ENCODE assay signal across 8 mouse cellular contexts in genomic region chr1:74855651-74856438, GRCm38 (mm10). TPM values are rescaled to one million over a fixed set of nuclear protein-coding genes. Genes with fewer than 3 reads are reported as not detected.
DNase-seq lines count a peak whose midpoint lies in the region; ATAC-seq and TF ChIP-seq lines count a peak whose summit lies in the region.

No protein-coding gene starts in this region.

- no peaks in the 10 kb centered on the region for H3K9me3 ChIP-seq in kidney, postnatal 0 days (replicated peaks; ENCODE audit: low read length)
- no peaks in the 10 kb centered on the region for H3K9me3 ChIP-seq in hindbrain, embryonic 10.5 days
- no peaks in the 10 kb centered on the region for H3K9me3 ChIP-seq in liver, postnatal 0 days (ENCODE audit: low read length)

- TF ChIP-seq EP300 in liver, postnatal 0 days (IDR thresholded peaks at IDR 0.05; ENCODE audit: low read depth), result no peak

- peak overlapping the region; percentile 47 for H3K4me3 ChIP-seq in kidney, postnatal 0 days (replicated peaks; ENCODE audit: low read depth, low read length)
- H3K4me3 ChIP-seq in hindbrain, embryonic 10.5 days, result peak overlapping the region; percentile 82
- peak overlapping the region; percentile 46 for H3K4me3 ChIP-seq in liver, postnatal 0 days (ENCODE audit: low read depth, low read length)

- no peaks in the 10 kb centered on the region for H3K36me3 ChIP-seq in kidney, postnatal 0 days (ENCODE audit: insufficient read depth, low read length)
- no peaks in the 10 kb centered on the region for H3K36me3 ChIP-seq in hindbrain, embryonic 10.5 days
- H3K36me3 ChIP-seq in liver, postnatal 0 days (replicated peaks; ENCODE audit: insufficient read depth, low read length), result no peaks in the 10 kb centered on the region

- peaks cover 60% of the 10 kb centered on the region for H3K27me3 ChIP-seq in kidney, postnatal 0 days (ENCODE audit: insufficient read depth, low read length)
- peaks cover 97% of the 10 kb centered on the region for H3K27me3 ChIP-seq in hindbrain, embryonic 10.5 days (ENCODE audit: insufficient read depth, poor library complexity, severe bottlenecking)
- H3K27me3 ChIP-seq in liver, postnatal 0 days (ENCODE audit: insufficient read depth, low read length), result peaks cover 94% of the 10 kb centered on the region

- no peak for TF ChIP-seq CTCF in kidney, postnatal 0 days (IDR thresholded peaks at IDR 0.05; ENCODE audit: low read depth)
- TF ChIP-seq CTCF in liver, postnatal 0 days (IDR thresholded peaks at IDR 0.05; ENCODE audit: low read depth), result no peak

- DNase-seq in kidney, postnatal 0 days (ENCODE audit: low spot score), result no peak
- no peak for DNase-seq in kidney, adult 11 months
- DNase-seq in ES-CJ7 (ENCODE audit: low read depth, low spot score), result peak; percentile 47
- DNase-seq in cerebellum, adult 9-10 months, result peak; percentile 57
- peak; percentile 57 for DNase-seq in hindbrain, embryonic 10.5 days (ENCODE audit: low spot score)
- no peak for DNase-seq in liver, postnatal 0 days
- peak; percentile 3 to 8 for DNase-seq in thymus, postnatal 36 days
- no peak for DNase-seq in gastrocnemius, adult 8-10 months (ENCODE audit: low spot score in 2 of 2)

- H3K27ac ChIP-seq in kidney, postnatal 0 days, result no peak overlapping the region
- H3K27ac ChIP-seq in hindbrain, embryonic 10.5 days, result peak overlapping the region; percentile 94
- H3K27ac ChIP-seq in liver, postnatal 0 days (ENCODE audit: low read depth), result no peak overlapping the region

- H3K4me1 ChIP-seq in kidney, postnatal 0 days (replicated peaks; ENCODE audit: insufficient read depth, low read length), result peaks cover 12% of the 10 kb centered on the region
- H3K4me1 ChIP-seq in hindbrain, embryonic 10.5 days (replicated peaks), result peaks cover 91% of the 10 kb centered on the region
- peaks cover 3% of the 10 kb centered on the region; the same call in 1 of the 2 replicates for H3K4me1 ChIP-seq in liver, postnatal 0 days (ENCODE audit: insufficient read depth)

- peak overlapping the region; percentile 72 for H3K4me2 ChIP-seq in kidney, postnatal 0 days (ENCODE audit: low read length)
- peak overlapping the region; percentile 75 for H3K4me2 ChIP-seq in liver, postnatal 0 days (ENCODE audit: low read depth, low read length)

- H3K9ac ChIP-seq in kidney, postnatal 0 days (ENCODE audit: low read depth, low read length), result no peak overlapping the region
- H3K9ac ChIP-seq in liver, postnatal 0 days (replicated peaks), result no peak overlapping the region

- under 1% methylated on average over 66 of the region's 74 CpGs for WGBS in kidney, postnatal 0 days
- WGBS in hindbrain, embryonic 10.5 days, result under 1% methylated on average over 74 of the region's 74 CpGs
- 2% methylated on average over 70 of the region's 74 CpGs for WGBS in liver, postnatal 0 days (ENCODE audit: insufficient replicate concordance)

- ATAC-seq in kidney, postnatal 0 days (replicated peaks; ENCODE audit: low FRiP score, low read depth), result no peak
- no peak for ATAC-seq in liver, postnatal 0 days

RNA-seq across cellular contexts. Expression of gene Cdk5r2, which starts 1.1 kb away (rescaled TPM):
- not detected in 2 replicates for polyA plus RNA-seq in kidney, postnatal 0 days (2015; fragmentation: Nextera tagmentation; extraction: Ambion mirVana)
- 0.96 and 2.6 TPM in 2 replicates for polyA plus RNA-seq in hindbrain, embryonic 10.5 days (2016; fragmentation: Nextera tagmentation; extraction: Ambion mirVana)
- not detected in 2 replicates for polyA plus RNA-seq in liver, postnatal 0 days (2015; fragmentation: Nextera tagmentation; extraction: Ambion mirVana)
- not detected for total RNA-seq in gastrocnemius, adult 8-10 months (2022)

RNA-seq across cellular contexts. Expression of gene Fev, which starts 29.4 kb away (rescaled TPM):
- polyA plus RNA-seq in kidney, postnatal 0 days (2015; fragmentation: Nextera tagmentation; extraction: Ambion mirVana), result 0.14 and 0.20 TPM in 2 replicates
- 0.25 and 0.89 TPM in 2 replicates for polyA plus RNA-seq in hindbrain, embryonic 10.5 days (2016; fragmentation: Nextera tagmentation; extraction: Ambion mirVana)
- 0.19 and 0.20 TPM in 2 replicates for polyA plus RNA-seq in liver, postnatal 0 days (2015; fragmentation: Nextera tagmentation; extraction: Ambion mirVana)
- total RNA-seq in gastrocnemius, adult 8-10 months (2022), result not detected

RNA-seq across cellular contexts. Expression of gene Cryba2, which starts 37.1 kb away (rescaled TPM):
- polyA plus RNA-seq in kidney, postnatal 0 days (2015; fragmentation: Nextera tagmentation; extraction: Ambion mirVana), result not detected in 2 replicates
- polyA plus RNA-seq in hindbrain, embryonic 10.5 days (2016; fragmentation: Nextera tagmentation; extraction: Ambion mirVana), result not detected in 2 replicates
- polyA plus RNA-seq in liver, postnatal 0 days (2015; fragmentation: Nextera tagmentation; extraction: Ambion mirVana), result not detected in 2 replicates
- not detected for total RNA-seq in gastrocnemius, adult 8-10 months (2022)

Comparison
In these comparisons a context has a peak if more than half of its experiments do, and no peak if none do; other contexts are left out.
1. DNase-seq: peak in ES-CJ7 (single experiment), cerebellum, adult 9-10 months (single experiment), hindbrain, embryonic 10.5 days (single experiment) and thymus, postnatal 36 days (2 of 2); none in kidney, postnatal 0 days (single experiment), kidney, adult 11 months (single experiment), liver, postnatal 0 days (single experiment) and gastrocnemius, adult 8-10 months (0 of 2).
2. Peak in every context shown above with its lines, with median percentiles within 50 percentile points of each other: H3K4me3 ChIP-seq.